Mouse (Mus musculus) embryonic fibroblast, embryonic 13.5 days (primary cell): Measurements from ENCODE around the gene Slc6a9.

Experiments
- CTCF ChIP-seq: IDR thresholded peaks from 2 replicates; pipeline ENCODE4 v1.5.1; 2011; ENCODE audit warnings: mild to moderate bottlenecking, control low read depth, low read length, moderate library complexity, borderline replicate concordance; ENCODE audit not compliant: insufficient read depth
- POLR2A ChIP-seq: IDR thresholded peaks from 2 replicates; pipeline ENCODE4 v1.6.1; 2011; ENCODE audit warnings: low read depth, mild to moderate bottlenecking, control low read depth, low read length, moderate library complexity

- TF ChIP-seq CTCF (no peak), POLR2A (no peak)
These were observed 23.4 kb upstream of the Slc6a9 start for GRCm38 (mm10) chr4:117810933-117811332.
